Mouse (Mus musculus) hindbrain, embryonic 16.5 days (tissue): ENCODE results near the gene Podnl1. TPM values are rescaled to one million over a fixed set of nuclear protein-coding genes. Genes with fewer than 3 reads are reported as not detected.

Experiments used
- ATAC-seq: fragments of 200-750 bp; cut with Nextera tagmentation; 2 replicates; pipeline ENCODE4 v1.8.0; 2017; ENCODE audit warnings: moderate TSS enrichment, moderate library complexity
- H3K27ac ChIP-seq: fragments of 300-500 bp; sonication (generic); 2 replicates; pipeline ENCODE4 v1.5.1; 2014; ENCODE audit warnings: low read depth, mild to moderate bottlenecking, control low read depth, low read length, moderate library complexity
- H3K27me3 ChIP-seq: fragments of 300-500 bp; sonication (generic); replicated peaks from 2 replicates; pipeline ENCODE4 v1.6.1; 2014; ENCODE audit warnings: low read length; ENCODE audit not compliant: control insufficient read depth, insufficient read depth
- H3K36me3 ChIP-seq: fragments of 300-500 bp; sonication (generic); 2 replicates; pipeline ENCODE4 v1.6.1; 2014; ENCODE audit warnings: mild to moderate bottlenecking, low read length, moderate library complexity, mixed read lengths; ENCODE audit not compliant: control insufficient read depth, insufficient read depth
- H3K4me1 ChIP-seq: fragments of 300-500 bp; sonication (generic); 2 replicates; pipeline ENCODE4 v1.6.1; 2014; ENCODE audit warnings: low read depth, low read length; ENCODE audit not compliant: control insufficient read depth, insufficient read depth
- H3K4me2 ChIP-seq: fragments of 300-500 bp; sonication (generic); 2 replicates; pipeline ENCODE4 v1.6.1; 2014; ENCODE audit warnings: mild to moderate bottlenecking, low read length, control low read depth, moderate library complexity
- H3K4me3 ChIP-seq: fragments of 300-500 bp; sonication (generic); 2 replicates; pipeline ENCODE4 v1.5.1; 2014; ENCODE audit warnings: mild to moderate bottlenecking, low read length, control low read depth, moderate library complexity
- H3K9ac ChIP-seq: fragments of 300-500 bp; sonication (generic); 2 replicates; pipeline ENCODE4 v1.6.1; 2014; ENCODE audit warnings: low read depth, mild to moderate bottlenecking, control low read depth, low read length, moderate library complexity
- H3K9me3 ChIP-seq: fragments of 300-500 bp; sonication (generic); 2 replicates; pipeline ENCODE4 v1.6.1; 2014; ENCODE audit warnings: mild to moderate bottlenecking, low read length, moderate library complexity; ENCODE audit not compliant: control insufficient read depth
- WGBS: fragments of 180-500 bp; shearing (Covaris S2); extraction: QIAGEN DNeasy Blood & Tissue Kit; methylation state at CpG from one replicate; pipeline ENCODE4 v1.1.7; 2014; 5-methylcytosine and 5-hydroxymethylcytosine counted together
- polyA plus RNA-seq: library from polyadenylated mRNA; unstranded; fragments of >200 nt; fragmentation: Nextera tagmentation; extraction: Ambion mirVana; gene quantifications from 2 replicates; pipeline ENCODE4 v1.2.1, GENCODE M21; 2015

Podnl1 gene
- polyA plus RNA-seq, 1 experiment from 2014 or later: 0.55 TPM

- no peak for ATAC-seq
- 89% methylated on average over 4 of the region's 4 CpGs for WGBS
- Histone ChIP-seq H3K27ac (no peak overlapping the region), H3K36me3 (peaks cover 65% of the 10 kb centered on the region), H3K9me3 (no peaks in the 10 kb centered on the region), H3K4me3 (no peak overlapping the region), H3K9ac (no peak overlapping the region), H3K4me1 (no peaks in the 10 kb centered on the region), H3K4me2 (no peak overlapping the region), H3K27me3 (no peaks in the 10 kb centered on the region)
Observed at GRCm38 (mm10) chr8:84140838-84141237, 15.0 kb downstream of the Podnl1 start.

- 95% methylated on average over 8 of the region's 8 CpGs for WGBS
- Histone ChIP-seq H3K4me2 (no peak overlapping the region), H3K27me3 (no peaks in the 10 kb centered on the region), H3K9me3 (no peaks in the 10 kb centered on the region), H3K9ac (no peak overlapping the region), H3K4me3 (no peak overlapping the region), H3K27ac (no peak overlapping the region), H3K4me1 (peaks cover 20% of the 10 kb centered on the region), H3K36me3 (peaks cover 33% of the 10 kb centered on the region)
- no peak for ATAC-seq
Observed at GRCm38 (mm10) chr8:84144636-84145245, 19.0 kb downstream of the Podnl1 start.

GRCm38 (mm10) chr8:84147324-84147766, 21.6 kb downstream of the Podnl1 start:
- Histone ChIP-seq H3K9me3 (no peaks in the 10 kb centered on the region), H3K9ac (peak overlapping the region; percentile 70), H3K4me2 (peak overlapping the region; percentile 94), H3K36me3 (peaks cover 19% of the 10 kb centered on the region), H3K4me3 (peak overlapping the region; percentile 51), H3K4me1 (peaks cover 20% of the 10 kb centered on the region), H3K27me3 (no peaks in the 10 kb centered on the region), H3K27ac (no peak overlapping the region; the same call in 1 of the 2 replicates)
- ATAC-seq: peak; percentile 78
- 6% methylated on average over 11 of the region's 14 CpGs for WGBS

- ATAC-seq: peak; percentile 95
- Histone ChIP-seq H3K27me3 (no peaks in the 10 kb centered on the region), H3K9ac (peak within 1 kb of the TSS; percentile 70), H3K36me3 (peaks cover 14% of the 10 kb centered on the region), H3K4me2 (peak within 1 kb of the TSS; percentile 94), H3K4me1 (peaks cover 20% of the 10 kb centered on the region), H3K27ac (peak within 1 kb of the TSS; percentile 25; the same call in 1 of the 2 replicates), H3K4me3 (peak within 1 kb of the TSS; percentile 51), H3K9me3 (no peaks in the 10 kb centered on the region)
- WGBS: 13% methylated on average over 49 of the region's 49 CpGs
Observed at GRCm38 (mm10) chr8:84147769-84148530, 22.2 kb downstream of the Podnl1 start, which contains the start of the genes Cc2d1a and 4930432K21Rik. TSS of gene Cc2d1a (minus strand) at chr8:84147936. TSS of gene 4930432K21Rik (plus strand) at chr8:84148025.

GRCm38 (mm10) chr8:84148531-84148850, 22.7 kb downstream of the Podnl1 start:
- Histone ChIP-seq H3K4me3 (peak overlapping the region; percentile 51), H3K27me3 (no peaks in the 10 kb centered on the region), H3K9me3 (no peaks in the 10 kb centered on the region), H3K4me1 (peaks cover 20% of the 10 kb centered on the region), H3K9ac (no peak overlapping the region), H3K27ac (no peak overlapping the region; the same call in 1 of the 2 replicates), H3K36me3 (peaks cover 9% of the 10 kb centered on the region), H3K4me2 (peak overlapping the region; percentile 94)
- no peak for ATAC-seq
- WGBS: 83% methylated on average over 5 of the region's 5 CpGs

- H3K4me1 ChIP-seq: peaks cover 20% of the 10 kb centered on the region
- H3K4me3 ChIP-seq: no peak overlapping the region
- 82% methylated on average over 3 of the region's 3 CpGs for WGBS
- no peaks in the 10 kb centered on the region for H3K27me3 ChIP-seq
- no peak for ATAC-seq
- no peak overlapping the region for H3K27ac ChIP-seq
- H3K36me3 ChIP-seq: 0 out of 2 replicates have a peak, but pooled peaks cover 3% of the 10 kb centered on the region
- no peak overlapping the region for H3K9ac ChIP-seq
- no peak overlapping the region for H3K4me2 ChIP-seq
- no peaks in the 10 kb centered on the region for H3K9me3 ChIP-seq
Observed at GRCm38 (mm10) chr8:84149181-84149580, 23.4 kb downstream of the Podnl1 start.

GRCm38 (mm10) chr8:84157620-84158019, 31.8 kb downstream of the Podnl1 start:
- no peak for ATAC-seq
- Histone ChIP-seq H3K27me3 (no peaks in the 10 kb centered on the region), H3K27ac (no peak overlapping the region), H3K4me2 (no peak overlapping the region), H3K4me1 (no peaks in the 10 kb centered on the region), H3K36me3 (no peaks in the 10 kb centered on the region; the same call in 1 of the 2 replicates), H3K4me3 (no peak overlapping the region), H3K9ac (no peak overlapping the region), H3K9me3 (no peaks in the 10 kb centered on the region)
- 96% methylated on average over 4 of the region's 4 CpGs for WGBS

GRCm38 (mm10) chr8:84167696-84168095, 41.9 kb downstream of the Podnl1 start:
- no peak overlapping the region for H3K9ac ChIP-seq

GRCm38 (mm10) chr8:84170096-84170495, 44.3 kb downstream of the Podnl1 start:
- H3K4me1 ChIP-seq: no peaks in the 10 kb centered on the region
- H3K36me3 ChIP-seq: peaks cover 15% of the 10 kb centered on the region
- H3K4me2 ChIP-seq: no peak overlapping the region
- no peaks in the 10 kb centered on the region for H3K9me3 ChIP-seq
- no peak for ATAC-seq
- no peak overlapping the region for H3K9ac ChIP-seq
- H3K27me3 ChIP-seq: no peaks in the 10 kb centered on the region
- H3K27ac ChIP-seq: no peak overlapping the region
- no peak overlapping the region for H3K4me3 ChIP-seq
- WGBS: 82% methylated on average over 5 of the region's 5 CpGs

More at GRCm38 (mm10) chr8:84167696-84168095, 41.9 kb downstream of the Podnl1 start:
- no peak overlapping the region for H3K4me3 ChIP-seq
- 89% methylated on average over 2 of the region's 2 CpGs for WGBS
- no peak for ATAC-seq
- H3K4me1 ChIP-seq: no peaks in the 10 kb centered on the region
- H3K36me3 ChIP-seq: peaks cover 7% of the 10 kb centered on the region
- no peaks in the 10 kb centered on the region for H3K27me3 ChIP-seq
- H3K4me2 ChIP-seq: no peak overlapping the region
- no peaks in the 10 kb centered on the region for H3K9me3 ChIP-seq
- no peak overlapping the region for H3K27ac ChIP-seq
